Mouse (Mus musculus): Measurements from ENCODE around the gene Tmem14a.

GRCm38 (mm10) chr1:21253303-21253650 is 34.9 kb downstream of the Tmem14a start:
- no peak for TF ChIP-seq POLR2A (IDR thresholded peaks at IDR 0.05; ENCODE audit: borderline replicate concordance, extremely low read depth, low read depth, low read length)
- no peak for TF ChIP-seq CTCF (IDR thresholded peaks at IDR 0.05; ENCODE audit: insufficient read depth, low read length)
